Mouse (Mus musculus): Measurements from ENCODE around the gene Alox8. TPM values are rescaled to one million over a fixed set of nuclear protein-coding genes. Genes with fewer than 3 reads are reported as not detected.

Alox8 gene
- polyA plus RNA-seq, 1 experiment, result not detected

DNA sequence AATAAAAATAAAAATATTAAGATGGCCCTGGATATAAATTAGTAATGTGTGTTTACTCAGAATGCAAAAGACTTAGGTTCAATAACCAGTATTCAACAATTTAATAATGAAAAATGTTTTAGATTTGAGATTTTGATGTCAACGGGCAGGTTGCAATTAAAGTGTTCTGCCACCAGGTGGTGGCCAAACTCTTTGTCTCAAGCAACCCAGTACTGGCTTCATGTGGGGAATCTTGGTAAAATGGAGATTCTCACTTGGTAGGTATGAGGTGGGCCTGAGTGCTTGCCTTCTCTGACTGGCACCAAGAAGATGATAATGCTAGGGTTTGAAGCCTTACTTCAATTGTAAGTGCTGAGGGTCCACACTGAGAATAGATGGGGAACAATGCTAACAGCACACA is 4.8 kb downstream of the Alox8 start:
- no peak overlapping the region for H3K27ac ChIP-seq (ENCODE audit: insufficient read depth, low read length)

DNA sequence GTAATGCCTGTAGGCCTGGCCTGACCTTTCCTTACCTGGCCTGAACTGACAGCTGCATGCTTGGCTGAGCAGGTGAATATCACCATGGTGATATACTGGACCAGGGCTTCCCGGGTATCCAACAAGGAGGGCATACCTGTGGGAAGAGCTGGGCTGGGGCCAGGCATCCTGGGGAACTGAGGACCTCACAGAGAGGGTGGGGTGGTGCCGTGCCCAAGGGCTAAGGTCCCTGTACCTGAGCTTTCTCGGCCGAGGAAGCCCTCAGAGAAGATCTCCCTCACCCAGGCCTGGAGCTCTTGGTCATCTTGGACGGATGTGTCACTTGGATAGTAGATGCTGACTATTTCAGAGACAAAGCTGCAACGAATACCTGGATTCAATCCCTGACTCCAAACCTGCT is 11.7 kb downstream of the Alox8 start:
- no peaks in the 10 kb centered on the region for H3K4me1 ChIP-seq (ENCODE audit: control insufficient read depth, insufficient read depth, low read length)
- H3K27ac ChIP-seq (ENCODE audit: insufficient read depth, low read length), result no peak overlapping the region
- TF ChIP-seq POLR2A (IDR thresholded peaks at IDR 0.05; ENCODE audit: low read depth, low read length) (no peak), CTCF (IDR thresholded peaks at IDR 0.05; ENCODE audit: borderline replicate concordance, insufficient read depth, low read length) (no peak)
- no peak overlapping the region for H3K4me3 ChIP-seq (ENCODE audit: insufficient read depth, low read length)

More for the DNA sequence above, 4.8 kb downstream of the Alox8 start:
- TF ChIP-seq POLR2A (IDR thresholded peaks at IDR 0.05; ENCODE audit: low read depth, low read length), result no peak
- TF ChIP-seq CTCF (IDR thresholded peaks at IDR 0.05; ENCODE audit: borderline replicate concordance, insufficient read depth, low read length), result no peak
- Histone ChIP-seq H3K4me1 (ENCODE audit: control insufficient read depth, insufficient read depth, low read length) (no peaks in the 10 kb centered on the region), H3K4me3 (ENCODE audit: insufficient read depth, low read length) (no peak overlapping the region)

DNA sequence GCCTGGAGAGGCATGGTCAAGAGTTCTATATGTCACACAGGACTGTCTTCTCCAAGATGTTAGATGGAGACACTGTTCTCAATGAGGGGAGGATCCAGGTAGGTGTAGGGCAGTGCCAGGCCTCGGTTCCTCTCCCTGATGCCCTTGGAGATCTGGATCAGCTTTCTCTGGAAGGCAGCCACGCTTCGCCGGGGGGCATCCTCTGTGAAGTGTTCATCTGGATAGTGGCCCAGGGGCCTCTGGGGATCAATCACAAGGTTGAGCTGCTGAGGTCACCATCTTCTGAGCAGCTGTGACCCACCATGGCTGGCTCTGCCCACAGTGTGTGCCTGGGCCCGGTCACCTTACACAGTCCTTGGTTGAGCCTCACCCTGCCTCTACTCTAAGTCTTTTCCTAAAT is 12.6 kb downstream of the Alox8 start:
- Histone ChIP-seq H3K4me3 (ENCODE audit: insufficient read depth, low read length) (no peak overlapping the region), H3K27ac (ENCODE audit: insufficient read depth, low read length) (no peak overlapping the region), H3K4me1 (ENCODE audit: control insufficient read depth, insufficient read depth, low read length) (no peaks in the 10 kb centered on the region)
- TF ChIP-seq CTCF (IDR thresholded peaks at IDR 0.05; ENCODE audit: borderline replicate concordance, insufficient read depth, low read length), result no peak
- no peak for TF ChIP-seq POLR2A (IDR thresholded peaks at IDR 0.05; ENCODE audit: low read depth, low read length)

- TF ChIP-seq POLR2A (IDR thresholded peaks at IDR 0.05; ENCODE audit: low read depth, low read length) (no peak), CTCF (IDR thresholded peaks at IDR 0.05; ENCODE audit: borderline replicate concordance, insufficient read depth, low read length) (no peak)
- Histone ChIP-seq H3K27ac (ENCODE audit: insufficient read depth, low read length) (no peak overlapping the region), H3K4me1 (ENCODE audit: control insufficient read depth, insufficient read depth, low read length) (peaks cover 3% of the 10 kb centered on the region; the same call in 1 of the 2 replicates), H3K4me3 (ENCODE audit: insufficient read depth, low read length) (no peak overlapping the region)
These were observed 17.5 kb downstream of the Alox8 start for GRCm38 (mm10) chr11:69180120-69180519.

GRCm38 (mm10) chr11:69179512-69179911 is 18.1 kb downstream of the Alox8 start:
- Histone ChIP-seq H3K4me1 (ENCODE audit: control insufficient read depth, insufficient read depth, low read length) (peaks cover 3% of the 10 kb centered on the region; the same call in 1 of the 2 replicates), H3K4me3 (ENCODE audit: insufficient read depth, low read length) (no peak overlapping the region), H3K27ac (ENCODE audit: insufficient read depth, low read length) (no peak overlapping the region)
- TF ChIP-seq CTCF (IDR thresholded peaks at IDR 0.05; ENCODE audit: borderline replicate concordance, insufficient read depth, low read length) (no peak), POLR2A (IDR thresholded peaks at IDR 0.05; ENCODE audit: low read depth, low read length) (no peak)

DNA sequence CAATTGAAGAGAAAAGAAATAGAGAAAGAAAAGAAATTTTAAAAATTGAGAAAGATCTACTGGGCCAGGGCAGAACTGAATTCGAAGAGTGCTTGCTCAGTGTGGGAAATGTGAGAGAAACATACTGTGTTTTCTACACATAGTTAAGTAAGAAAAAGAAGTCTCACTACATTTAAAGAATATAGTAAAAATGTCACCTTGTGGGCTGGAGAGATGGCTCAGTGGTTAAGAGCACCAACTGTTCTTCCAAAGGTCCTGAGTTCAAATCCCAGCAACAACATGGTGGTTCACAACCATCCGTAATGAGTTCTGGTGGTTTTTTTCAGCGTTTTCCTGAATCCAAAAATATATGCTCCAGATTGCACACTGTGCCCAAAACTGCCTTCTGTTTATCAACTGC is 19.1 kb downstream of the Alox8 start:
- TF ChIP-seq POLR2A (IDR thresholded peaks at IDR 0.05; ENCODE audit: low read depth, low read length), result no peak
- TF ChIP-seq CTCF (IDR thresholded peaks at IDR 0.05; ENCODE audit: borderline replicate concordance, insufficient read depth, low read length), result no peak
- Histone ChIP-seq H3K27ac (ENCODE audit: insufficient read depth, low read length) (no peak overlapping the region), H3K4me1 (ENCODE audit: control insufficient read depth, insufficient read depth, low read length) (peaks cover 3% of the 10 kb centered on the region; the same call in 1 of the 2 replicates), H3K4me3 (ENCODE audit: insufficient read depth, low read length) (no peak overlapping the region)

- Histone ChIP-seq H3K4me1 (ENCODE audit: control insufficient read depth, insufficient read depth, low read length) (peaks cover 3% of the 10 kb centered on the region; the same call in 1 of the 2 replicates), H3K4me3 (ENCODE audit: insufficient read depth, low read length) (no peak overlapping the region), H3K27ac (ENCODE audit: insufficient read depth, low read length) (no peak overlapping the region)
- TF ChIP-seq CTCF (IDR thresholded peaks at IDR 0.05; ENCODE audit: borderline replicate concordance, insufficient read depth, low read length), result no peak
- TF ChIP-seq POLR2A (IDR thresholded peaks at IDR 0.05; ENCODE audit: low read depth, low read length), result no peak
These were observed 22.9 kb downstream of the Alox8 start for GRCm38 (mm10) chr11:69174722-69175121.

DNA sequence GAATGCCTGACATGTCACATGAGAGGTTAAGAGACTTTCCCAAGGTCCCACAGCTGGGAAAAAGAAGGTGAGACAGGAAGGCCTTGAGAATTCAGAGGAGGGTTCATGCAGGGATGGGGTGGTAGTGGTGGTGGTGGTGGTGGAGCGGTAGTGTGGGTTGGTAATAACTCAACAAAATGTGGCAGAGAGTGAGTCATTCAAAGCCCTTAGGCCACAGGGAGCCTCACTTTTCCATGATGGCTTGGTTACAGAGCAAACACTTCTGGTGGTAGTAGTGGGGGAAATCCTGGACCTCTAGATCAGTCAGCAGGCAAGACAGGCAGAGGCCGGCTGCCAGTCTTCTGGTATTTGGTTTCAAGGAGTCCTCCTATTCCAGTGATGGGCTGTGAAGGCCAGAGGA is 25.0 kb downstream of the Alox8 start:
- H3K4me3 ChIP-seq (ENCODE audit: insufficient read depth, low read length), result no peak overlapping the region
- TF ChIP-seq CTCF (IDR thresholded peaks at IDR 0.05; ENCODE audit: borderline replicate concordance, insufficient read depth, low read length) (no peak), POLR2A (IDR thresholded peaks at IDR 0.05; ENCODE audit: low read depth, low read length) (no peak)
- H3K27ac ChIP-seq (ENCODE audit: insufficient read depth, low read length), result no peak overlapping the region
- H3K4me1 ChIP-seq (ENCODE audit: control insufficient read depth, insufficient read depth, low read length), result no peaks in the 10 kb centered on the region; the same call in 1 of the 2 replicates

- Histone ChIP-seq H3K4me3 (ENCODE audit: insufficient read depth, low read length) (no peak overlapping the region), H3K4me1 (ENCODE audit: control insufficient read depth, insufficient read depth, low read length) (no peaks in the 10 kb centered on the region; the same call in 1 of the 2 replicates), H3K27ac (ENCODE audit: insufficient read depth, low read length) (no peak overlapping the region)
- peak; percentile 62 for TF ChIP-seq CTCF (IDR thresholded peaks at IDR 0.05; ENCODE audit: borderline replicate concordance, insufficient read depth, low read length)
- no peak for TF ChIP-seq POLR2A (IDR thresholded peaks at IDR 0.05; ENCODE audit: low read depth, low read length)
These were observed 26.0 kb downstream of the Alox8 start for GRCm38 (mm10) chr11:69171626-69172025.

- no peak for TF ChIP-seq POLR2A (IDR thresholded peaks at IDR 0.05; ENCODE audit: low read depth, low read length)
- TF ChIP-seq CTCF (IDR thresholded peaks at IDR 0.05; ENCODE audit: borderline replicate concordance, insufficient read depth, low read length), result no peak
- Histone ChIP-seq H3K27ac (ENCODE audit: insufficient read depth, low read length) (no peak overlapping the region), H3K4me3 (ENCODE audit: insufficient read depth, low read length) (no peak overlapping the region)
These were observed 28.3 kb downstream of the Alox8 start for GRCm38 (mm10) chr11:69169313-69169712.

DNA sequence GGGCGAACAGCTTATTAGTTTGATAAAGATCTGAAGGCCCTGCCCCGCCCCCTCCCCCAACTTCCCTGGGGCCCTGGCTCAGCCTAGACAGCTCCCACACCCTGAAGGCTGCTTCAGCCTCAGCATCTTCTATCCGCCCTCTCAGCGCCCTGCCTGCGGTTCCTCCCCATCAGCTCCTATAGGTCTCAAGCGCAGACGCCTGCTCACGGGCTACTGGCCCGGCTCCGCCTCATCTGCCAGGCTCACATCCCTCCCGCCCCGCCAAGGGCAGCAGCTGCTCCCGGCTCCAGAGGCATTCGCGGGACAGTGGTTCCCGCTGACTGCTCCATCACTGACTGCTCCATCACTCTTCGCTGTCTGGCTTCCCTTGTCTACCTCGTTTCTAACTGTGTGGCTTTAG is 40.8 kb downstream of the Alox8 start, which contains the start of gene Alox12b:
TSS of gene Alox12b (plus strand) at position 190 of the 400 bp plus-strand sequence.
- Histone ChIP-seq H3K27ac (ENCODE audit: insufficient read depth, low read length) (no peak within 1 kb of the TSS), H3K4me1 (ENCODE audit: control insufficient read depth, insufficient read depth, low read length) (no peaks in the 10 kb centered on the region), H3K4me3 (ENCODE audit: insufficient read depth, low read length) (no peak within 1 kb of the TSS)
- TF ChIP-seq POLR2A (IDR thresholded peaks at IDR 0.05; ENCODE audit: low read depth, low read length) (no peak), CTCF (IDR thresholded peaks at IDR 0.05; ENCODE audit: borderline replicate concordance, insufficient read depth, low read length) (no peak)

More at GRCm38 (mm10) chr11:69169313-69169712, 28.3 kb downstream of the Alox8 start:
- no peaks in the 10 kb centered on the region; the same call in 1 of the 2 replicates for H3K4me1 ChIP-seq (ENCODE audit: control insufficient read depth, insufficient read depth, low read length)
